Mouse (Mus musculus): ENCODE results near the gene Dalrd3.

The Dalrd3 gene

GRCm38 (mm10) chr9:108569381-108570206 lies at the start of gene Dalrd3:
Gene Dalrd3, plus strand, starts transcription at chr9:108569886.
- peak; percentile 88 for DNase-seq

- DNase-seq: no peak
Measured at GRCm38 (mm10) chr9:108521604-108522003, 48.1 kb upstream of the Dalrd3 start.

- DNase-seq: no peak
Measured at GRCm38 (mm10) chr9:108523341-108523740, 46.3 kb upstream of the Dalrd3 start.

GRCm38 (mm10) chr9:108525400-108525799 lies 44.3 kb upstream of the Dalrd3 start:
- no peak for DNase-seq

- DNase-seq: no peak
Measured at GRCm38 (mm10) chr9:108530954-108531353, 38.7 kb upstream of the Dalrd3 start.

DNA sequence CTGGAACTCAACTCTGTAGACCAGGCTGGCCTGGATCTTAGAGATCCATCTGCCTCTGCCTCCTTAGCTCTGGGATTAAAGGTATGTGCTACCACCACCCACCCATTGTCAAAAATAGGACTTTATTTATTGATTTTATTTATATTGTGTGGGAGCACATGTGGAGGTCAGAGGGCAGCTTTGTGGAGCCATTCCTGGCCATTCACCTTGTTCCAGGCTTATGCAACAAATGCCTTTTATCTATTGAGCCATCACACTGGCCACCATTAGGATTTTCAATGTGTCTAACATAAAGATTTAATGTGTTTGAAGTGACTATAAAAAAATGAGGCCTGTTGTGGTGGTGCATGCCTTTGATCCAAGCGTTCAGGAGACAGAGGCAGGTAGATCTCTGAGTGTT lies 38.2 kb upstream of the Dalrd3 start:
- no peak for DNase-seq

DNA sequence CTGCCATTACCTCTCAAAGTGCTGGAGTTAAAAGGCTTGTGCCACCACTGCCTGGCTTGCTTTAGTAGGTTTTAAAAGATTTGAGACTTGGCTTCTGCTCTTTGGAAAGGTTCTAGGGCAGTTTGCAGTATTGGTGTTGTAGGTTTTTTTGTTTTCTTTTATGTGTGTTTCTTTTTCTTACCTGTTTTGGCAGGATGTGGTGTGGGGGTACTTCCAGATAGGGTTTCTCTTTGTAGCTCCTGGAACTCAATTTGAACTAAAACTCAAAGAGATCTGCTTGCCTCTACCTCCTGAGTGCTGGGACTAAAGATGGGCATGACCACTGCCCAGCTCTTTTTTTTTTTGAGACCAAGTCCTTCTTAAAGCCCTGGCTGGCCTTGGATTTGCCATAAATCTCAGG lies 28.8 kb upstream of the Dalrd3 start:
- no peak for DNase-seq

DNA sequence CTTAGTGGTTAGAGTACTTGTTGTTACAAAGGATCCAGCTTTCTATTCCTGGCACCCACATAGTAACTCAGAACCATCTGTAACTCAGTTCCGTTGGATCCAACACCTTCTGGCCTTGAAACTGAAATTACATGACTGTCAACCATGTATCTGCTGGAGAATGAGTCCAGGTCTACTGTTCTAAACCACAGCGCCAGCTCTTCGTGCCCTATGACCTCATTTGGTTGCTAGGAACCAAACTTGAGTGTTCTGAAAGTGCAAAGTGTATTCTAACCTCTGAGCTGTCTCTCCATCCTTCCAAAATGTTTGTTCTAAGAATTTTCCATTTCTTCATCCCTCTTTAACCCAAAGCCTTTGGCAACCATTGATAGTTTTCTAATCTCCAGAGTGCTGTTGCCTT lies 23.7 kb upstream of the Dalrd3 start:
- no peak for DNase-seq

DNA sequence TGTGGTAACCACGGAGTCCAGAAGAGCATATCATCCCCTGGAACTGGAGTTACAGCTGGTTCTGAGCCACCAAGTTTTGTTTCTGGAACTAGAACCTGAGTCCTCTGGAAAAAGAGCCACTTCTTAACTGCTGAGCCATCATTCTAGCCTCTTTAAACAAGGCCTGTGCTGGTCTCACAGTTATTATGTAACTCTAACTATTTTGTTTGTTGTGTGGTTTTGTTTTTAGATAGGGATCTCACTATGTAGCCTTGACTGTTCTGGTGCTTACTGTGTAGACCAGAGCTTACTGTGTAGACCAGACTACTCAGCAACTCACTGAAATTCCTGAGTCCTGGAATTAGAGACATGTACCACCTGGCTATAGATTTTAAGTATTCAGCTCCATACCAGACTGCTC lies 22.8 kb upstream of the Dalrd3 start:
- no peak for DNase-seq

GRCm38 (mm10) chr9:108559169-108559568 lies 10.5 kb upstream of the Dalrd3 start:
- DNase-seq: no peak

- peak; percentile 94 for DNase-seq
Measured at GRCm38 (mm10) chr9:108560227-108560841, 9.4 kb upstream of the Dalrd3 start, which contains the start of gene Impdh2. Gene Impdh2, plus strand, starts transcription at chr9:108560286.

GRCm38 (mm10) chr9:108563671-108564070 lies 6.0 kb upstream of the Dalrd3 start:
- DNase-seq: no peak

DNA sequence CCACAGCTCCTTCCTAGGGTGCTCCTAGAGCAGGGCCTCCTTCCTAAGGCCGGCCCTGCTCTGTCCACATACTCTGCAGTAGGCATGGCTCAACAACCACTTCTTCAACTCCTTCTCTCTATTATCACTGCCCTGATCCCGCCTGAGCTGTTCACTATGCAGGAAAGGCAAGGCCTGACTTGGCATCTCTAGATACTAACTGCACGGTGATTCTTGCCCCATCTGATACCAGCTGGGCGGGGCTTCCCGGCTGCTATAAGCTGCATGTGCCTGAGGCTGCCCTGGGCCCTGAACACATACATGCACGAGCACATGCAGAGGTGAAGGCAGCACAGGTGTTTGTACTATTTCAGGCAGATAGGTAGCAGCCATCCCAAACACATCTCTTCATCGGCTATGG lies 5.6 kb upstream of the Dalrd3 start:
- no peak for DNase-seq

GRCm38 (mm10) chr9:108565881-108566814 lies 3.5 kb upstream of the Dalrd3 start:
- no peak for DNase-seq

- DNase-seq: peak; percentile 98
Measured at GRCm38 (mm10) chr9:108566815-108567776, 2.6 kb upstream of the Dalrd3 start, which contains the start of gene Ndufaf3. Gene Ndufaf3, minus strand, starts transcription at chr9:108567434.

DNA sequence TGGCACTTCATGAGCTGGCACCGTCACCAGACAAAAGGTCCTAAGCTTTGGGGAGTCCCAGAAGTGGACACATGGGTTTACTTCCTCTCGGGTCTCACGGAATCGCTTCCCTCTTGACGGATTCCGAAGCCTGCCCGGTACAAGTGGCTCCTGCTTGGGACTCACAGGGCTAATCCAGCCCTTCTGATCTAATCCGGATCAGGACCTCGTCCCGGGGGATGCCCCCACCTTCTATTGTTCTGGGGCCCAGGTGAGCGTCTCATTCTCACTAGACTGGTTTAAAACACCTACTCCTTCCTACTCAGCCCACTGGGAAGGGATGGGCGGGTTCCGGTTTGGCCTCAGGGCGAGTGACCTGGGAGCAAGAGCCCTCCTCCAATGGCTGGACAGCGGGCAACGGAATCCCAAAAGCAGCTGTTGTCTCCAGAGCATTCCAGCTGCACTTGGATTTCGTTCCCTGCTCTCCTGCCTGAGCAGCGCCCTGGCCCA lies 1.7 kb upstream of the Dalrd3 start:
- DNase-seq: peak; percentile 43

DNA sequence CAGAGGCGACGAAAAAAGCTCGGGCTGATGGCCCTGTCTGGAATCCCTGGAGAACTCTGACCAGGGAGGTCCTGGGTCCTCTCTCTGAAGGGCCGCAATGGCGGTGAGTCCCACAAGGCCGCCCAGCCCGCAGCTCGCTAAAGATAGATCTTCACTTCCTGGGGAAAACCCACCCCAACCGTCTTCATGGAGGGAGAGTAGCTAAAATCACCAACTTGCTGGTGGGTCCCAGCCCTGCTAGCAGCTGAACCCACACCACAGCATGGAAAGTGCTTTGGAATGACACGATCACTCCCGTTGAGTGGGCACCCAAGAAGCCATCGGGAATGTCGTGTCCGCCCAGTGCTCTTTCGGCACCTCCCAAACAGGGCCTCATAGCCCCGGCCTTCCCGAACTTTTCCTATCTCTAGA lies 1.2 kb upstream of the Dalrd3 start:
- DNase-seq: peak; percentile 45

DNA sequence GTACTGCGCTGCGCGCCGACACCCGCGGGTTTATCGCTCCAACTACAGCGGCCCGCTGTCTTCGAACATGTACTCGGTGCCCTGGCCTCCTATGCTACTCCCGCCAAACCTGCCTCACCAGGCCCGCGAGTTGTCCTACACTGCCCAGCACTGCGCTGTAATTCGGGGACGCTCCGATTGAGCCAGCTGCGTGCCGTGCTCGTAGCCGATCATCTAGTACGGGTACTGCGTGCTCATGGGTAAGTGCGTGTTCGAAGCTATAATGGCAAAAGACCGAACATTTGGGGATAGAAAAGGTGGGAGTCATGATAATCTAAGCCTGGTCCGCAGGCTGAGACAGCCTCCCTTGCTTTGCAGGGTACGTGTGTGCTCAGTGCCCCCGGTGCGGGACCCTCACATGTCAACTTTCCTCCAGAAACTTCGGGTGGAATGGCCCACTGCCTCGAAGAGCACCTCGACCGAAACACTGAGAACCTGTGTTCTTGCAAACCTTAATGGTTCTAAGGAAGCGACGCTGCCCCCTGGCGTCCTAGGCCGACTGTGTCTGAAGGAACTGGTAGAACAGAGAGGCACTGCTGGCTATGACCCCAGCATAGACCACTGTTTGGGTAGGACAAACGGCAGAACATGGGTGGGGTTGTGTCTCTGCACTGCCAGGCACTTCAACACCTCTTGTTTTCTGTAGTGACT lies 666 bp downstream of the Dalrd3 start:
- peak; percentile 96 for DNase-seq

GRCm38 (mm10) chr9:108571401-108571973 lies 1.8 kb downstream of the Dalrd3 start:
- no peak for DNase-seq

DNA sequence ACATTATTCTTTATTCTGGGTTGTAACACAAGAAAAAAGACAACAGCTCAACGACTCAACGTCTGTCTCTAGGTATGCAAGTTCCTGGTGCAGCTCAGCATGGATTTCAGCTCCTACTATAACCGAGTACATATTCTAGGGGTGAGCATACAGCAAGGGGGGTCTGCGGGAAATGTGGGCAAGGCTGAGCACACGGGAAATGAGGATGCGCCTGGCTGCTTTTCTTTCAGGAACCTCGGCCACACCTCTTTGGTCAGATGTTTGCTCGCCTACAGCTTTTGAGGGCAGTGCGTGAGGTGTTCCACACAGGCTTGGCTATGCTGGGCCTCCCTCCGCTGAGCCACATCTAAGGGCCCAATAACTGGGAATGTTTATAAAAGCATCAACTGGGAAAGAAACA lies 2.6 kb downstream of the Dalrd3 start:
- no peak for DNase-seq

Data from thymus, postnatal 4 days (tissue).